Mouse (Mus musculus) stomach, embryonic 15.5 days (tissue): Measurements from ENCODE around the gene Usp19. TPM values are rescaled to one million over a fixed set of nuclear protein-coding genes. Genes with fewer than 3 reads are reported as not detected.

Experiments used
- ATAC-seq: fragments of 200-750 bp; cut with Nextera tagmentation; 2 replicates; pipeline ENCODE4 v1.8.0; 2017; ENCODE audit warnings: low read depth, moderate number of reproducible peaks, moderate TSS enrichment; ENCODE audit not compliant: insufficient read depth, low FRiP score
- H3K27ac ChIP-seq: fragments of 300-500 bp; sonication (generic); 2 replicates; pipeline ENCODE4 v1.5.1; 2015; ENCODE audit warnings: mild to moderate bottlenecking, inconsistent platforms
- H3K27me3 ChIP-seq: fragments of 300-500 bp; sonication (generic); replicated peaks from 2 replicates; pipeline ENCODE4 v1.6.1; 2015; ENCODE audit warnings: inconsistent platforms
- H3K36me3 ChIP-seq: fragments of 300-500 bp; sonication (generic); 2 replicates; pipeline ENCODE4 v1.6.1; 2015; ENCODE audit warnings: inconsistent platforms
- H3K4me1 ChIP-seq: fragments of 300-500 bp; sonication (generic); 2 replicates; pipeline ENCODE4 v1.6.1; 2015; ENCODE audit warnings: inconsistent platforms
- H3K4me2 ChIP-seq: fragments of 300-500 bp; sonication (generic); 2 replicates; pipeline ENCODE4 v1.6.1; 2015; ENCODE audit warnings: mild to moderate bottlenecking, inconsistent platforms
- H3K4me3 ChIP-seq: fragments of 300-500 bp; sonication (generic); replicated peaks from 2 replicates; pipeline ENCODE4 v1.5.1; 2015; ENCODE audit warnings: inconsistent platforms
- H3K9ac ChIP-seq: fragments of 300-500 bp; sonication (generic); 2 replicates; pipeline ENCODE4 v1.6.1; 2015; ENCODE audit warnings: inconsistent platforms
- H3K9me3 ChIP-seq: fragments of 300-500 bp; sonication (generic); 2 replicates; pipeline ENCODE4 v1.6.1; 2016; ENCODE audit warnings: inconsistent platforms
- WGBS: fragments of 180-500 bp; shearing (Covaris S2); methylation state at CpG from one replicate; pipeline ENCODE4 v1.1.7; 2015; 5-methylcytosine and 5-hydroxymethylcytosine counted together
- polyA plus RNA-seq: library from polyadenylated mRNA; unstranded; fragments of >200 nt; fragmentation: Nextera tagmentation; extraction: Ambion mirVana; gene quantifications from 2 replicates; pipeline ENCODE4 v1.2.1, GENCODE M21; 2015

Usp19 gene
- polyA plus RNA-seq, 1 experiment from 2014 or later: 58.8 TPM

DNA sequence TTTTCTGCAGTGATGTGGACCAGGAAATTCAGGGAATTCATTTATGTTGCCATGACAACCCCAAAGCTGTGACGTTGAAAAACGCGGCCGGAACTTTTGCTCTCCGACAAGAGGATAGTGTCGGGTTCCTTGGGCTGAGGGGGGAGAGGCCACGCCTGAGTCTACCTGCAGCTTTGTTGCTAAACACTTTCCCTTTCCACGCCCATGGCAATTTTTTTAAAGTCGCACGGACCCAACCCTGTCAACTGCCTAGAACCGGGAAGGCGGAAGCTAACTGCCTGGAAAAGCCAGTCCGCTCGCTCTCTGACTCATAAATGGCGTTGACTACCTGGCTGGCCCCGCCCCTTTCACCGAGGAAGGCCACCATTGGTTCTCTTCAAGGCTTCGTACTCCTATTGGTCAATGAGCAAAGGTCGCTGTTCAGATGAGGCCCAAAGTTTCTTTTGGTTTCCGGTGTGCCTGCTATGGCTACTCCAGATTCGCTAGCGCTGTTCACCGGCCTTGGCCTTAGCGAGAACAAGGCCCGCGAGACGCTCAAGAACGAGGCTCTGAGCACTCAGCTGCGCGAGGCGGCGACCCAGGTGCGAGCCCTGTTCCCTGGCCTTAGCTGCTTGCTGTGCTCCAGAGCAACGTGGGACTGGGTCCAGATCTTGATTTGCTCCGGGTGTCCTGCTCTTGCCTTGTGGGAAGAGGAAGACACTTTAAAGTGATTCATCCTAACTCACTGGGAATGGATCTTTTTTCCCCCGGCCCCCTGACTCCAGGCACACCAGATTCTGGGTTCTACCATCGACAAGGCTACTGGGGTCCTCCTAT is 17.4 kb downstream of the Usp19 start, which contains the start of gene Qars:
Gene Qars, plus strand, starts transcription at position 88 of the 816 bp plus-strand sequence.
- WGBS: under 1% methylated on average over 37 of the region's 37 CpGs
- Histone ChIP-seq H3K4me2 (peak within 1 kb of the TSS; percentile 78), H3K27me3 (no peaks in the 10 kb centered on the region), H3K36me3 (peaks cover 27% of the 10 kb centered on the region), H3K4me3 (peak within 1 kb of the TSS; percentile 74), H3K9me3 (no peaks in the 10 kb centered on the region), H3K27ac (peak within 1 kb of the TSS; percentile 86), H3K9ac (peak within 1 kb of the TSS; percentile 58; the same call in 1 of the 2 replicates), H3K4me1 (peaks cover 12% of the 10 kb centered on the region)
- peak; percentile 97 for ATAC-seq

DNA sequence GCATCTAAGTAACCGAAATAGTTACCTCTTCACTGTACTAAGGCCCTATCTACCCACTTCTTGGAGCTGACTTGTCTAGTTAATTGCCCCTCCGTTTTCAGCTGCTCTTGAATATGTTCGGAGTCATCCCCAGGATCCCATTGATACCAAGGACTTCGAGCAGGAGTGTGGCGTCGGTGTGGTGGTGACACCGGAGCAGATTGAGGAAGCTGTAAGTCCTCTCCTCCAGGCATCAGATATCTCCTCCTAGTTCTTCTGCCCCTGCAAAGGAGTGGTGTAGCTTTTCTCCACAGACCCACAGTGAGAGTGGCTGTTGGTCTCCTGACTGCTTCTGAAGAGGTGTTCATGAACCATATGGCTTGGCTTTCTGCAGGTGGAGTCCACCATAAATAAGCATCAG is 18.4 kb downstream of the Usp19 start:
- no peak overlapping the region for H3K27ac ChIP-seq
- ATAC-seq: no peak
- peak overlapping the region; percentile 78 for H3K4me2 ChIP-seq
- H3K36me3 ChIP-seq: peaks cover 33% of the 10 kb centered on the region
- H3K4me1 ChIP-seq: peaks cover 12% of the 10 kb centered on the region
- H3K27me3 ChIP-seq: no peaks in the 10 kb centered on the region
- peak overlapping the region; percentile 74 for H3K4me3 ChIP-seq
- H3K9me3 ChIP-seq: no peaks in the 10 kb centered on the region
- WGBS: 84% methylated on average over 7 of the region's 7 CpGs
- H3K9ac ChIP-seq: 0 out of 2 replicates have a peak overlapping the region, but pooled peaks have one; percentile 58

DNA sequence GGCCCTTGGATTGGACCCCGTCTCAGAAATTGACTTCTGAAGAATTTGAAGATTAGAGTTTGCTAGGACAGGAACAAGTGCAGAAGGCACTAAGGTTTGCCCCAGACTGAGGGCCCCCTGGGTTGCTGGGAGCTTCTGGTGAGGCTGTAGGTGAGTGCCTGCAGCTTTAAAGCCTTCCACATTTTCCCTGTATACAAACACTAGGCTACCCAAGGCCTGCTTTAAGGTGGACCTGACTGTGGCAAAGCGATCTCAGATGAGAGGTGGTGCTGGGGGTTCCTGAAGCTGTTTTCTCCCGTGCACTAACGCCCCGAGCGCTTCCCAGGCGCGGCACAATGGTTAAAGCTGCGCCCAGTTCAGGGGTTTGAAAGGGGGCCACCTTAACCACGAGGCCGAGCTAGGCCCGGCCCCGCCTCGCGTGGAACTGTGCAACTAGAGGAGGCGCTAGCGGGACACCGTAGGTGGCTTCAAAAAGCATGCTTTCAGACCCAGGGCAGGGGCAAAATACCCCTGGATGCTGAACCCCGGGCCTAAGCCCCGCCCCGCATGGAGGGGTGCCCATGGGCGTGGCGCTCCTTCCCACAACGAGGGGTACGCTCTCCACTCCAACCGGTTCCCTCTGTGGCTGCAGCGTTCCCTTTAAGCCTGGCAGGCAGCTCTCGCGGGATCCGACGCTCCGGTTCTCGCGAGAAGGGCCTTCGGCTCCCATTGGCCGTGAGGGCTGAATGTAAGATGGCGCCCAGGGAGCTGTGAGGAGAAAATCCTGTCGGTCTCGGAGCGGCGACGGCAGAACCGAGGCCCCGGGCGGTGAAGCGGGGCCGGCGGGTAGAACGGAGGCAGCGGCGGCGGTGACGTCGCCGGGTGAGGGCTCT is 26.2 kb downstream of the Usp19 start, which contains the start of gene Qrich1:
Gene Qrich1, plus strand, starts transcription at position 427 of the 872 bp plus-strand sequence.
- Histone ChIP-seq H3K27me3 (no peaks in the 10 kb centered on the region), H3K9ac (peak within 1 kb of the TSS; percentile 97), H3K27ac (peak within 1 kb of the TSS; percentile 99), H3K4me1 (peaks cover 9% of the 10 kb centered on the region; the same call in 1 of the 2 replicates), H3K9me3 (no peaks in the 10 kb centered on the region), H3K4me3 (peak within 1 kb of the TSS; percentile 88), H3K36me3 (peaks cover 40% of the 10 kb centered on the region), H3K4me2 (peak within 1 kb of the TSS; percentile 89)
- ATAC-seq: peak; percentile 95
- under 1% methylated on average over 55 of the region's 55 CpGs for WGBS

DNA sequence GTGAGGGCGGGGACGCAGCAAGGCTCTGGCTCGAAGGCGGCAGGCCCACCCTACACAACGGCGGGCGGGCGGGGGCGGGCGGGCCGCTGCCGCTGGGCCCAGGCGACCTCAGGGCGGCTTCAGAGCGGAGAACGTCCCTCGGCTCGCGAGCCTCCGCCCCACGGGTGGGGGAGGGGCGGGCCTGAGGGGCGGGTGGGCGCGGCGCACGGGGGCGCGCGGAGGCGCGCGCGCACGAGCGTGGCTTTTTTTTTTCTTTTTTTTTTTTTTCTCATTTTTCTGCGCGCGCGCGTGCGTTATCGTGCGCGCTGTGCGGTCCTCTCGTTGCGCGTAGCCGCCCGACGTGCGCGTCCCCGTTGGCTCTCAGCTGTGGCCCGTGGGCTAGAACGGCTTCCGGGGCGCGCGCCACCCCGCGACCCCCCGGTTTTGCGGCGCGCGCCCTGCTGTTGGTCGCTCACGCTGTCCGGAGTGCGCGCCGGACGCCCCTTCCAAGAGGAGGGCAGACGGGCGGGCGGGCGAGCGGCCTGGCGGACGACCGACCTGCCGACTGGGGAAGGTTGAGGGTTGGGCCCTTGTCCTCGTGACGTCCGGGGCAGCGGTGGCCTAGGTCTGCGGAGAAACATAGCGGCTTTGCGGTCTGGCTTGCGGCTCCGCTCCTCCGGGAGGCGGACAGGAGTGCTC is 27.0 kb downstream of the Usp19 start:
- ATAC-seq: peak; percentile 74
- under 1% methylated on average over 64 of the region's 95 CpGs for WGBS
- no peaks in the 10 kb centered on the region for H3K27me3 ChIP-seq

DNA sequence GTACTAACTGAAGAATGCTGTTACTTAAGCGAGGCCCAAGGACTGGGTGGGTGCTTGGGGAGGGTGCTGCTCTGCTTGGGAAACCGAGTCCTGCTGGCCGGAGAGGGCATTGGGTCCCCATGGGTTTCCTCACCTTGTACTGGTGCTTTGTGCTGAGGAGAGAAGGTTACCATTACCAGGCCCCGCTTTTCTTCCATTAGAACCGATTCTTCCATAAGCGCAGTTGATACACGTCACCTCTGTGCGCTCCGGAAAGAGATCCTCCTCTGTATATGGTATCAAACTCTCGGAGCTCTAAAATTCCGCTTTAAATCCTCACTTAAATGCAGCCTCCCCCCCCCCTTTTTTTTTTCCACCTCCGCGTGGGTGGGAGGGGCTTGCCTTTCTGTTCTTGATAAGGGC is 27.5 kb downstream of the Usp19 start:
- WGBS: 0% methylated on average over 13 of the region's 13 CpGs
- H3K9me3 ChIP-seq: no peaks in the 10 kb centered on the region
- H3K9ac ChIP-seq: peak overlapping the region; percentile 97
- H3K36me3 ChIP-seq: peaks cover 28% of the 10 kb centered on the region
- H3K4me1 ChIP-seq: peaks cover 9% of the 10 kb centered on the region; the same call in 1 of the 2 replicates
- H3K27ac ChIP-seq: peak overlapping the region; percentile 99
- no peak; the same call in 1 of the 2 replicates for ATAC-seq
- peak overlapping the region; percentile 63 for H3K4me2 ChIP-seq
- H3K27me3 ChIP-seq: no peaks in the 10 kb centered on the region
- H3K4me3 ChIP-seq: peak overlapping the region; percentile 88

More for the DNA sequence above, 27.0 kb downstream of the Usp19 start:
- Histone ChIP-seq H3K4me1 (peaks cover 9% of the 10 kb centered on the region; the same call in 1 of the 2 replicates), H3K27ac (peak overlapping the region; percentile 99), H3K9me3 (no peaks in the 10 kb centered on the region), H3K9ac (peak overlapping the region; percentile 97), H3K4me3 (peak overlapping the region; percentile 88), H3K36me3 (peaks cover 34% of the 10 kb centered on the region), H3K4me2 (peak overlapping the region; percentile 63)

DNA sequence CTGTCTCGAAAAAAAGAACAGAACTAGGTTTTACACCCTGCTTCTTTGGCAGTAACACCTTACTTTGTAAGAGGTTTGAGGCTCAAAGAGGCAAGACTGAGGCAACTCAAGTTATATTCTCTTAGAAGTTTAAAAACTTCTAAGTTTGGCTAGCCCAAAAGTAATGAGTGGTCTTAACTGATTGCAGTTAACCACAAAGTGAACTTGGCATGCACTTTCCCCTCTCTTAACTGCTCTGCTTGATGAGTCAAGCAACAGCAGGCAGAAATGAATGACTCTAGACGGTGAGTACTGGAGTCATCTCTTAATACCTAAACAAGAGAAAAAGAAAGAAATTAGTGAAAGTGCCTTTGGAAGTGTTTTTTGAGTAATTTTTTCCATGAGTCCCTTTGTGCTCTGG is 31.2 kb downstream of the Usp19 start:
- 83% methylated on average over 2 of the region's 2 CpGs for WGBS

DNA sequence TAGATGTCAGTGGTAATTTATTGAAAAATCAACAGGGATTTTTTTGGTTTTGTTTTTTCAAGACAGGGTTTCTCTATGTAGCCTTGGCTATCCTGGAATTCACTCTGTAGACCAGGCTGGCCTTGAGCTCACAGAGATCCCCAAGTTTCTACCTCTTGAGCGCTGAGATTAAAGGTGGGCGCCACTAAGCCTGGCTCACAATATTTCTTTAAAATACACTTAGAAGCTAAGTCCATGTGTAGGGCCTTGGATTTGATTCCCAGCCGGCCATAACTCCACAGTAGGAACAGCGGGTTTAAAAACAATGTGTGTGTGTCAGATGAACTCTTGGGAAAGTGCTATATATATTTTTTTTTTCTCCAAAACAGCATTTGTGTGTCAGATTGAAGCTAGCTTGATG is 32.9 kb downstream of the Usp19 start:
- WGBS: 96% methylated on average over 4 of the region's 4 CpGs

More for the DNA sequence above, 31.2 kb downstream of the Usp19 start:
- Histone ChIP-seq H3K27me3 (no peaks in the 10 kb centered on the region), H3K27ac (no peak overlapping the region), H3K4me1 (peaks cover 6% of the 10 kb centered on the region; the same call in 1 of the 2 replicates), H3K4me2 (no peak overlapping the region), H3K9ac (no peak overlapping the region), H3K9me3 (no peaks in the 10 kb centered on the region), H3K36me3 (0 out of 2 replicates have a peak, but pooled peaks cover 2% of the 10 kb centered on the region), H3K4me3 (no peak overlapping the region)
- ATAC-seq: no peak

DNA sequence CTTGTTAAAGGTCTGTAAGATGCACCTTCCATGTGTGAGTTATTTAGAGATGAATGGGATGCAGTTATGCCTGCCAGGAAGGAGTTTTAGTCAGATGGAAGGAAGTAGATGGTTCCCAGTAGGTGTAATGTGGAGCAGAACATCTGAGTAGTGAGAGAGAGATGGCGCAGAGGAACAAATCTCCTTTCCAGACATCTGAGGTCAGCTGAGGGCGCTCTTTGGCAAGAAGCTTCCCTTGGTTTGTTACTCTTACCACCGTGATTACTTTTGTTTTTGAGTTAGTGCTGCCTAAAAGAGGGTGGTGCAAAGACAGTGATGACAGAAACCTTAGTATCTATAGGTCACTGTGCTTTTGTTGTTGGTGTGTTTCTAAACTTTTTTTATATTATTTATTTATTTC is 35.0 kb downstream of the Usp19 start:
- 79% methylated on average over 3 of the region's 3 CpGs for WGBS
- Histone ChIP-seq H3K9ac (no peak overlapping the region), H3K36me3 (peaks cover 15% of the 10 kb centered on the region), H3K9me3 (no peaks in the 10 kb centered on the region), H3K27me3 (no peaks in the 10 kb centered on the region), H3K4me2 (no peak overlapping the region), H3K4me3 (no peak overlapping the region), H3K27ac (no peak overlapping the region), H3K4me1 (no peaks in the 10 kb centered on the region)
- ATAC-seq: no peak

More for the DNA sequence above, 32.9 kb downstream of the Usp19 start:
- Histone ChIP-seq H3K36me3 (peaks cover 2% of the 10 kb centered on the region; the same call in 1 of the 2 replicates), H3K27ac (no peak overlapping the region), H3K9ac (no peak overlapping the region), H3K9me3 (no peaks in the 10 kb centered on the region), H3K4me3 (no peak overlapping the region), H3K27me3 (no peaks in the 10 kb centered on the region), H3K4me2 (no peak overlapping the region), H3K4me1 (peaks cover 6% of the 10 kb centered on the region; the same call in 1 of the 2 replicates)
- ATAC-seq: no peak

DNA sequence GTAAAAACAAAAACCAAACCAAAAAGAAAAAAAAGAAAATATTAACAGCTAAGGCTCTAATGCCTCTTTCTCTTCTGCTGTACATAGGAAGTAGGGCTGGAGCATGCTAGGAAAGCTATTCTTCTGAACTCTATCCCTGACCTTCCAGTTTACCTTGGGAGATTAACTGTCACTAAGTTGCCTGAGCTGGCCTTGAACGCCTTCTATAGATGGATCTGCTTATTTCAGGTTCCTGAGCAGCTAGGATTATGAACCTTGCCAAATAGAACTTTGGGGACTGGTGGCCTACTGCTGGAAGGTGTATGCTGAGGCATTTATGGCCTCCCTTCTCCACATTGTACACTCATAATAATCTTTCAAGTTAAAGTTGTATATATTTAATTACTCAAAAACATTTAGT is 40.6 kb downstream of the Usp19 start:
- no peak for ATAC-seq
- Histone ChIP-seq H3K4me3 (no peak overlapping the region), H3K9me3 (no peaks in the 10 kb centered on the region), H3K9ac (no peak overlapping the region), H3K4me2 (no peak overlapping the region), H3K36me3 (peaks cover 49% of the 10 kb centered on the region), H3K4me1 (no peaks in the 10 kb centered on the region), H3K27ac (no peak overlapping the region), H3K27me3 (no peaks in the 10 kb centered on the region)
- WGBS: 86% methylated on average over 1 of the region's 1 CpGs

DNA sequence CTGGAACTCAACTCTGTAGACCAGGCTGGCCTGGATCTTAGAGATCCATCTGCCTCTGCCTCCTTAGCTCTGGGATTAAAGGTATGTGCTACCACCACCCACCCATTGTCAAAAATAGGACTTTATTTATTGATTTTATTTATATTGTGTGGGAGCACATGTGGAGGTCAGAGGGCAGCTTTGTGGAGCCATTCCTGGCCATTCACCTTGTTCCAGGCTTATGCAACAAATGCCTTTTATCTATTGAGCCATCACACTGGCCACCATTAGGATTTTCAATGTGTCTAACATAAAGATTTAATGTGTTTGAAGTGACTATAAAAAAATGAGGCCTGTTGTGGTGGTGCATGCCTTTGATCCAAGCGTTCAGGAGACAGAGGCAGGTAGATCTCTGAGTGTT is 41.1 kb downstream of the Usp19 start:
- H3K4me1 ChIP-seq: no peaks in the 10 kb centered on the region
- no peaks in the 10 kb centered on the region for H3K27me3 ChIP-seq
- no peaks in the 10 kb centered on the region for H3K9me3 ChIP-seq
- H3K9ac ChIP-seq: no peak overlapping the region
- H3K36me3 ChIP-seq: peaks cover 52% of the 10 kb centered on the region
- H3K27ac ChIP-seq: no peak overlapping the region
- no peak for ATAC-seq
- WGBS: 84% methylated on average over 1 of the region's 1 CpGs
- no peak overlapping the region for H3K4me3 ChIP-seq
- no peak overlapping the region for H3K4me2 ChIP-seq

DNA sequence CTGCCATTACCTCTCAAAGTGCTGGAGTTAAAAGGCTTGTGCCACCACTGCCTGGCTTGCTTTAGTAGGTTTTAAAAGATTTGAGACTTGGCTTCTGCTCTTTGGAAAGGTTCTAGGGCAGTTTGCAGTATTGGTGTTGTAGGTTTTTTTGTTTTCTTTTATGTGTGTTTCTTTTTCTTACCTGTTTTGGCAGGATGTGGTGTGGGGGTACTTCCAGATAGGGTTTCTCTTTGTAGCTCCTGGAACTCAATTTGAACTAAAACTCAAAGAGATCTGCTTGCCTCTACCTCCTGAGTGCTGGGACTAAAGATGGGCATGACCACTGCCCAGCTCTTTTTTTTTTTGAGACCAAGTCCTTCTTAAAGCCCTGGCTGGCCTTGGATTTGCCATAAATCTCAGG is 50.4 kb downstream of the Usp19 start:
- H3K27me3 ChIP-seq: no peaks in the 10 kb centered on the region
- H3K4me2 ChIP-seq: no peak overlapping the region
- H3K9me3 ChIP-seq: no peaks in the 10 kb centered on the region
- no peaks in the 10 kb centered on the region for H3K4me1 ChIP-seq
- ATAC-seq: no peak
- H3K27ac ChIP-seq: no peak overlapping the region
- no peak overlapping the region for H3K9ac ChIP-seq
- no peak overlapping the region for H3K4me3 ChIP-seq
- peaks cover 45% of the 10 kb centered on the region for H3K36me3 ChIP-seq
